Comparison of ENCODE assay signal across 18 mouse cellular contexts in genomic region chr8:121821770-121822169, GRCm38 (mm10).
"Had no signal": no experiment of that assay in that cellular context is flagged by ENCODE, and none has a peak within 500 bp of the region (broad histone marks: within the 10 kb centered on the region; RNA-seq: fewer than 3 reads in every experiment).

No protein-coding gene starts in this region.

- H3K9me3 ChIP-seq: kidney, embryonic 15.5 days; limb, embryonic 10.5 days; limb, embryonic 13.5 days; liver, embryonic 12.5 days; liver, embryonic 15.5 days; midbrain, embryonic 12.5 days had no signal

- DNase-seq: kidney, adult 11 months; kidney, adult 8-10 months; kidney, postnatal 10 days; kidney, postnatal 36 days; layer of hippocampus, adult 9-11 months; liver; lung, adult 18-20 months; thymus, adult 18-20 months; thymus, postnatal 36 days had no signal

- H3K4me1 ChIP-seq: kidney, embryonic 15.5 days; limb, embryonic 10.5 days; limb, embryonic 13.5 days; liver, embryonic 12.5 days; liver, embryonic 15.5 days; midbrain, embryonic 12.5 days had no signal

- ATAC-seq: liver, embryonic 12.5 days; midbrain, embryonic 16.5 days had no signal

- H3K9ac ChIP-seq: kidney, embryonic 15.5 days; limb, embryonic 13.5 days; liver, embryonic 12.5 days; liver, embryonic 15.5 days; midbrain, embryonic 12.5 days had no signal

- H3K4me2 ChIP-seq: kidney, embryonic 15.5 days; limb, embryonic 13.5 days; liver, embryonic 12.5 days; liver, embryonic 15.5 days; midbrain, embryonic 12.5 days had no signal

- H3K27me3 ChIP-seq: kidney, embryonic 15.5 days; limb, embryonic 13.5 days; liver, embryonic 12.5 days; liver, embryonic 15.5 days; midbrain, embryonic 12.5 days had no signal

- H3K27ac ChIP-seq: kidney, embryonic 15.5 days; layer of hippocampus, adult 2 months; limb, embryonic 10.5 days; limb, embryonic 13.5 days; liver, embryonic 12.5 days; liver, embryonic 15.5 days; macrophage; midbrain, embryonic 12.5 days had no signal

- H3K4me3 ChIP-seq: kidney, embryonic 15.5 days; layer of hippocampus, adult 2 months; limb, embryonic 10.5 days; limb, embryonic 13.5 days; liver, embryonic 12.5 days; liver, embryonic 15.5 days; midbrain, embryonic 12.5 days had no signal
